Mouse (Mus musculus) brain, adult 10 weeks (tissue): ENCODE results near the gene Znhit1. TPM values are rescaled to one million over a fixed set of nuclear protein-coding genes. Genes with fewer than 3 reads are reported as not detected.

Experiments
- polyA plus RNA-seq: library from polyadenylated mRNA; stranded (reverse); fragments of 350-450 nt; fragmentation: Illumina TruSeq; extraction: RNeasy Lipid Tissue Mini Kit (QIAGEN cat#74804); gene quantifications from one replicate; pipeline ENCODE4 v1.2.3, GENCODE M21; 2015; ENCODE audit warnings: low read depth, low replicate concordance

Znhit1 gene
- 109 TPM for polyA plus RNA-seq

DNA sequence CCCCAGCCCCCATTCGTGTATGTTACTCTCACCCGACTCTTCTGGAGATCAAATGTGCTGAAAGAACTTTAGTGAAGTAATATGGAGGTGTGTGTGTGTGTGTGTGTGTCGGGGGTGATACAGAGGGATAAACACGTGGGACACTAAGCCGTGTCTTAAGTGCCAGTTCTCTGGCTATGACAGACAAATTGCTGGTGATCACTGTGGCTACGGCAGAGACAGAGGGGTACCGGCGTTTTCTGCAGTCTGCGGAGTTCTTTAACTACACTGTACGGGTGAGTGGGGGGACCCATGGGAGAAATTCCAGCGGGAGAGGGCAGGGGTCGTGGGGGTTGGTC lies at the start of gene Znhit1:
Gene Znhit1, minus strand, starts transcription at position 88 of the 338 bp plus-strand sequence.

DNA sequence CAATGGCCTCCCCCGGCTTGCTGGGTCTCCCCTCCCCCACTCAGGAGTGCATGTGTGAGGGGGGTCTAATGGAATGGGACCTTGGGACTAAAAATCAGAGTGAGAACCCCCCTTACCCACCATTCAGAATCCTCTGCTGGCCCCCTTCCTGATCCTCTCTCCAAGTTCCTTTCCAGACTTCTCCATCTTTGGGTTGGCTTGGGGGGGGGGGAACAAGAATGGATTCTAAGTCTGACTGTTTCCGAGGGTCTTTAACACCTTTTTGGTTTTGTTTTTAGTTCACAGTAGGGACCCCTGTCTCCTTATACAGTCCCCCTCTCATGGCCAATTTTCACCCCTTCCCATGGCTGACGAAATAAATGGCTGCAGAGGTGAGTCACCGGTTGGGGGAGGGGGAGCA lies 38.3 kb upstream of the Znhit1 start, which contains the start of gene Vgf:
Gene Vgf, plus strand, starts transcription at position 301 of the 400 bp plus-strand sequence.

DNA sequence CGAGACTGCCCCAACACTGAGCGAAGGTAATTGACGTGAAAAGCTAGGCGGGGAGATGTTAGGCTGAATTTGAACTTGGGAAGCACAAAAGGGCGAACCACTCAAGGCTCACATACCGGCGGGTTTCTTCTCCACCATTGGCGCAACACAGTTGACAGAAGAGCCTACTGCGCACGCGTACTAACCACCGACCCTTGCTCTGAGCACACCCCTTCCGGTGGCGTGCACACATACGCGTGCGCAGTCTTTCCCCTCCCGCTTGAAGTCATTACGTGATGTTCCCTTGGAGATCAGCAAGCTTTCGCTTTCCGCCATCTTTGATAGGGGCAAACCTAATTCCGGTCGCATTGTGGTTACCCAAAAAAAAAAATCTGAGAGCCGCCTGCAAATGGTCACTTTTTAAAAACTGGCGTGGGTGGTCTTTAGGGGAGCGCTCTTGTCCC lies 1.1 kb downstream of the Znhit1 start, which contains the start of gene Plod3:
Gene Plod3, plus strand, starts transcription at position 325 of the 443 bp plus-strand sequence.

DNA sequence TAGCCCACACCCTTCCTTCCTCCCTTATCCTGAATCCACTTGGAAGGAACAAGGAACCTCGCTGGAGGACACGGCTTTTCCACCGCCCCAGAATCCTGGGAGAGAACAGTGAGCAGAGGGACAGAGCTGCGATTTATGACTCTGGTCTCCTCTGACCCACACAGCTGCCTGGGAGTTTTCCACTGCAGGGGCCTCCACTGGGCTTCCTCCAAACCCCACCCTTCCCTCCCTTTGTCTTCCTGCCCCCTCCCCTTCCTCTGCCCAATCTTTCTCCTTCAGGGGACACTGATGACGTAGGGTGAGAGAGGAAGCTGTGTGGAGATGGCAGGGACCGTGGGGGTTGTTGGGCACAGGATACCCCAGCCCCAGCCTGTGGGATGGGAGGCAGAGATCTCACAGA lies 21.5 kb downstream of the Znhit1 start, which contains the start of gene Cldn15:
Gene Cldn15, plus strand, starts transcription at position 286 of the 400 bp plus-strand sequence.

DNA sequence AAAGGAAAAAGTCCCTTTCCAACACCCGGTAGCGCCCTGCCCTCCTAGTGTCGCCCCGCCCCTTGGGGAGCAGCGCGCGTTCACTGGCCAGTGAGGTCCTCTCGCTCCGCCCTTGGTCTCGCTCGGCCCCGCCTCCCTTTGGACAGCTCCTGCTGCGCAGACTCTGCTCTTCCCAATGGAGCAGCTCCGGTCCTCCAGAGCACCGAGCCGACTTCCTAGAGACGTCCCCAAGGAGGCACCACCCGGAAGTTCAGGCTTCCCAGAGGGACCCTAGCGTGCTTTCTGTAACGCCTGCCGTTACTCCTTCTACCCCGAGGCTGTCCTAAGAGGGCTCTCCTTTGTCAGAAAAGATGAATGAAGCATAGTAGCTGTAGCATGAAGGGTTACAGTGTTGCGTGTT lies 34.8 kb downstream of the Znhit1 start, which contains the start of gene Fis1:
Gene Fis1, plus strand, starts transcription at position 261 of the 400 bp plus-strand sequence.

Other genes with a start within 250 kb of the Znhit1 start
- 8.1 TPM for gene Col26a1, start 104.8 kb downstream of the Znhit1 start, polyA plus RNA-seq
- gene Ift22, start 79.9 kb downstream of the Znhit1 start, polyA plus RNA-seq = 99.4 TPM
- 402 TPM for gene Fis1, start 34.7 kb downstream of the Znhit1 start, polyA plus RNA-seq
- 0.24 TPM for gene Cldn15, start 21.4 kb downstream of the Znhit1 start, polyA plus RNA-seq
- 30.5 TPM for gene Plod3, start 1.0 kb downstream of the Znhit1 start, polyA plus RNA-seq
- 196 TPM for gene Vgf, start 38.4 kb upstream of the Znhit1 start, polyA plus RNA-seq
- 450 TPM for gene Ap1s1, start 58.1 kb upstream of the Znhit1 start, polyA plus RNA-seq
- gene Serpine1, start 84.2 kb upstream of the Znhit1 start, polyA plus RNA-seq = 0.74 TPM
- 2.6 TPM for gene Trim56, start 128.2 kb upstream of the Znhit1 start, polyA plus RNA-seq
- not detected for gene Muc3, start 161.3 kb upstream of the Znhit1 start, polyA plus RNA-seq
- gene Muc3a, start 224.4 kb upstream of the Znhit1 start, polyA plus RNA-seq = 6.5 TPM